Mouse (Mus musculus) B cell, adult 2 months (primary cell): Measurements from ENCODE around the gene Elmo3.
A peak's percentile ranks its signal among the peaks of the same experiment; 100 is the strongest.

Experiments used
- DNase-seq, 2 experiments: peaks; one replicate each; pipeline ENCODE4 v3.0.0; 2022

Elmo3 gene

GRCm38 (mm10) chr8:105355179-105356024 lies 50.0 kb downstream of the Elmo3 start:
- peak; percentile 44 to 51 for DNase-seq

- DNase-seq: no peak
Observed at GRCm38 (mm10) chr8:105356681-105357080, 51.3 kb downstream of the Elmo3 start.

GRCm38 (mm10) chr8:105359208-105359607 lies 53.8 kb downstream of the Elmo3 start:
- no peak for DNase-seq

- no peak for DNase-seq
Observed at GRCm38 (mm10) chr8:105359646-105360045, 54.2 kb downstream of the Elmo3 start.
